Mouse (Mus musculus): ENCODE data around the gene Kcnh4. TPM values are rescaled to one million over a fixed set of nuclear protein-coding genes. Genes with fewer than 3 reads are reported as not detected.

Gene Kcnh4
- polyA plus RNA-seq, 1 experiment from 2014 or later = 0.64 TPM

DNA sequence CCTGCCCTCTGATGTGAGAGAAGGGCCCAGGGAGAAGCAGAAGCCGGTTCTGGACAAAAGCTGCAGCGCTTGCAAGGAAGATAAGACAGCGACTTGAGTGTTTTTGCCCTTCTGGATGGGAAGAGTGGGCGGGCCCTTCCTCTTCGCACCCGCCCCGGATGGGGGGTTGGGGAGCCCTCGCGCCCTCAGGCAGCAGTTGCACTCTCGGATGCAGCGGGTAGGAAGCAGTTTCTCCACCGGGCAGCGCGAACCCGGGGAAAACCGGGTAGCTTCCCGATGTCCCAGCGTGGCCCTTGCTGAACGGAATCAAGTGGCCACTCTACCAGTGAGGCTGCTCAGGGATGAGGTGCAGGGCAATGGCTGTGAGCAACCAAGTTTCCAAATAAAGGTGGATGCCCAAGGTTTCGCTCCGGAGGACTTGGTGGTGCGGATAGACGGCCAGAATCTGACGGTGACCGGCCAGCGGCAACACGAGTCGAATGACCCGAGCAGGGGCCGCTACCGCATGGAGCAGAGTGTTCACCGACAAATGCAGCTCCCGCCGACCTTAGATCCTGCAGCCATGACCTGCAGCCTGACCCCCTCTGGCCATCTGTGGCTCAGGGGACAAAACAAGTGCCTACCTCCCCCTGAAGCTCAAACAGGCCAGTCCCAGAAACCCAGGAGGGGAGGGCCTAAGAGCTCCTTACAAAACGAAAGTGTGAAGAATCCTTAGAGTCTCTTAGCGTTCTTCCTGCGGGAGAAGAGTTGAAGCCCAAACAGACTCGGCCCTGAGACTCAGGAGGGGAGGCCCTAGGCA is 45.8 kb downstream of the Kcnh4 start, which contains the start of gene Hspb9:
Gene Hspb9, plus strand, starts transcription at position 116 of the 799 bp plus-strand sequence.
- H3K27me3 ChIP-seq (replicated peaks; ENCODE audit: control insufficient read depth, insufficient read depth, low read length) = no peaks in the 10 kb centered on the region
- H3K4me2 ChIP-seq (ENCODE audit: low read depth, low read length) = peak within 1 kb of the TSS; percentile 73
- H3K4me3 ChIP-seq (ENCODE audit: low read depth, low read length) = peak within 1 kb of the TSS; percentile 99
- DNase-seq (ENCODE audit: low spot score) (peak; percentile 79), ATAC-seq (ENCODE audit: low read depth) (no peak)
- H3K4me1 ChIP-seq (ENCODE audit: control insufficient read depth, insufficient read depth, low read length) = peaks cover 26% of the 10 kb centered on the region
- 9% methylated on average over 38 of the region's 38 CpGs for WGBS
- H3K36me3 ChIP-seq (ENCODE audit: control insufficient read depth, insufficient read depth, low read length) = peaks cover 54% of the 10 kb centered on the region
- H3K9ac ChIP-seq (ENCODE audit: low read depth, low read length) = peak within 1 kb of the TSS; percentile 59
- H3K9me3 ChIP-seq (ENCODE audit: control insufficient read depth, low read length) = no peaks in the 10 kb centered on the region
- H3K27ac ChIP-seq (replicated peaks; ENCODE audit: low read depth, low read length) = peak within 1 kb of the TSS; percentile 22

DNA sequence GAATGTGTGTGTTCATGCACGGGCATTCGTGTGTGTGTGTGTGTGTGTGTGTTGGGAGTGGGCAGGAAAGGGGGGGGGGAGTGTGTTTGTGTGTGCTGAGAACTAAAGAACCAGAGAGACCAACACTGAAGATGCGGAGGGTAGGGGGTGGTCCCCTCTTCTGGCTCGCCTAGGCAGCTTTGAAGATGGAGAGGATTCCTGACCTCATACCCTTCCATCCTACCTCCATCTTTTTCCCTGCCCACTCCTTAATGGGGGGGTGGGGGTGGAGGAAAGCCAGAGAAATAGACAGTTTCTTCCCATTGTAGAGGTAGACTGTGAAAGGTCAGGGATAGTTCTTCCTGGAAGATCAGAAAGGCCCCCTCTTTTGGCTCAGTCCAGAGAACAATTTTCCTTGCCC is 46.6 kb downstream of the Kcnh4 start:
- Histone ChIP-seq H3K36me3 (ENCODE audit: control insufficient read depth, insufficient read depth, low read length) (peaks cover 54% of the 10 kb centered on the region), H3K9ac (ENCODE audit: low read depth, low read length) (peak overlapping the region; percentile 59; the same call in 1 of the 2 replicates), H3K4me2 (ENCODE audit: low read depth, low read length) (peak overlapping the region; percentile 73), H3K9me3 (ENCODE audit: control insufficient read depth, low read length) (no peaks in the 10 kb centered on the region), H3K4me1 (ENCODE audit: control insufficient read depth, insufficient read depth, low read length) (peaks cover 26% of the 10 kb centered on the region), H3K27me3 (replicated peaks; ENCODE audit: control insufficient read depth, insufficient read depth, low read length) (no peaks in the 10 kb centered on the region), H3K27ac (replicated peaks; ENCODE audit: low read depth, low read length) (0 out of 2 replicates have a peak overlapping the region, but pooled peaks have one; percentile 22), H3K4me3 (ENCODE audit: low read depth, low read length) (peak overlapping the region; percentile 23; the same call in 1 of the 2 replicates)
- ATAC-seq (ENCODE audit: low read depth) (no peak), DNase-seq (ENCODE audit: low spot score) (no peak)
- 56% methylated on average over 4 of the region's 4 CpGs for WGBS

DNA sequence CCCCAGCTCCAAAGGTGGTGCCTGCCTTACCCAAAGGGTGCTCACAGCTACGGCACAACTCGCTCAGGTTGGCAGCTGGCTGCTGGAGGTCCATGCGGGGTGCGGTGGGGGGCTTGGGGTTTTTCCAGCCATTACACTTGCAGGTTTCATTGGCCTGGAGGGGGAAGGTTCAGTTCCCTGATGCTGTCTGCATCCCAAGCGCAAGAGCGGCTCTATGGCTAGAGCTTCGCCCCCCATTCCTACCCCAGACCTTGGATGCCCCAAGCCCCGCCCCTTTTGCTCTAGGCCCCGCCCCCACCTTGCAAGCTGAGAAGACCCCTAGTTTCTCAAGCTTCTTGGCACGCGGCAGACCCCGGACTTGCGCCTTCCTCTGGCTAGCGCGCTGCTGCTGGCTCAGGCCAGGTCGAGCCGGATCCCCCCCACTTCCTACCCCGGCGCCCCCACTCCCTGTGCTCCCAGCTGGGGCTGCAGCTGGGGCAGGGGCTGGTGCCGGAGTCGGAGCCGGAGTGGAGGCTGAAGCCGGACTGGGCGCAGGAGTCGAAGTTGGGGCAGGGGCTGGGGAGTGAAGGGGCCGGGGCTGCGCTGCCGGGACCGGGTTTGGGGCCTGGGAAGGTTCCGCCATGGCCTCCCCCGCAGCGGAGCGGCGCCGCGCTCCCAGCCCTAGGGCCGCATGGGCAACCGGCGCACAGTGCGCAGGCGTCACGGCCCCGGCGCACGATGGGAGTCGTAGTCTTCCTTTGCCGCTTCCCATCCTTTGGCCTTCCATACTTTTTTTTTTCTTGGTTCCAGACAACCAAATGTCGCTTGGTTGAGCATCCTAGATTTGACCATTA is 47.7 kb downstream of the Kcnh4 start, which contains the start of gene Kat2a:
Gene Kat2a, minus strand, starts transcription at position 683 of the 833 bp plus-strand sequence.
- DNase-seq (ENCODE audit: low spot score) (peak; percentile 94), ATAC-seq (ENCODE audit: low read depth) (peak; percentile 94)
- Histone ChIP-seq H3K9me3 (ENCODE audit: control insufficient read depth, low read length) (no peaks in the 10 kb centered on the region), H3K4me3 (ENCODE audit: low read depth, low read length) (peak within 1 kb of the TSS; percentile 99), H3K9ac (ENCODE audit: low read depth, low read length) (peak within 1 kb of the TSS; percentile 96), H3K27me3 (replicated peaks; ENCODE audit: control insufficient read depth, insufficient read depth, low read length) (no peaks in the 10 kb centered on the region), H3K4me1 (ENCODE audit: control insufficient read depth, insufficient read depth, low read length) (peaks cover 26% of the 10 kb centered on the region), H3K36me3 (ENCODE audit: control insufficient read depth, insufficient read depth, low read length) (peaks cover 55% of the 10 kb centered on the region), H3K4me2 (ENCODE audit: low read depth, low read length) (peak within 1 kb of the TSS; percentile 73), H3K27ac (replicated peaks; ENCODE audit: low read depth, low read length) (peak within 1 kb of the TSS; percentile 76)
- WGBS = 1% methylated on average over 30 of the region's 48 CpGs

DNA sequence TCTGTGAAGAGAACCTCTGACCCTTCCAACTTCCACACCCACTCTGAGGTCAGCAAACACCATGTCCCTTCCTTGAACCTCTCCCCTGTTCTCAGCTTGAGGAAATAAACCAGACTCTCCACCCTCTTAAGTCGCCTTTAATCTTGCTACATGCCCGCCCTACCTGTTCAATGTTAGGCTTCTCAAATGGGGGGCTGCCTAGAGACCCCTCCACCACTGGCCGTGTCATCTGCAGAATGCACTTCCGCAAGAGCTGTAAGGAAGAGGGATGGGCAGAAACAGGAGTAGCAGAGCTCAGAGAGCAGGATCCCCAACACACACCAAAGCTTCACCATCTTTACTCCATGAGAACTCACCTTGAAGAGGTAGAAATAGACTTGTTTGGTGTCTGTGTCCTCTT is 48.8 kb downstream of the Kcnh4 start:
- Histone ChIP-seq H3K27ac (replicated peaks; ENCODE audit: low read depth, low read length) (no peak overlapping the region), H3K4me3 (ENCODE audit: low read depth, low read length) (no peak overlapping the region), H3K4me2 (ENCODE audit: low read depth, low read length) (peak overlapping the region; percentile 73; the same call in 1 of the 2 replicates), H3K4me1 (ENCODE audit: control insufficient read depth, insufficient read depth, low read length) (peaks cover 26% of the 10 kb centered on the region), H3K9me3 (ENCODE audit: control insufficient read depth, low read length) (no peaks in the 10 kb centered on the region), H3K27me3 (replicated peaks; ENCODE audit: control insufficient read depth, insufficient read depth, low read length) (no peaks in the 10 kb centered on the region), H3K36me3 (ENCODE audit: control insufficient read depth, insufficient read depth, low read length) (peaks cover 55% of the 10 kb centered on the region), H3K9ac (ENCODE audit: low read depth, low read length) (no peak overlapping the region)
- no peak for DNase-seq (ENCODE audit: low spot score)
- ATAC-seq (ENCODE audit: low read depth) = no peak
- 88% methylated on average over 4 of the region's 4 CpGs for WGBS

DNA sequence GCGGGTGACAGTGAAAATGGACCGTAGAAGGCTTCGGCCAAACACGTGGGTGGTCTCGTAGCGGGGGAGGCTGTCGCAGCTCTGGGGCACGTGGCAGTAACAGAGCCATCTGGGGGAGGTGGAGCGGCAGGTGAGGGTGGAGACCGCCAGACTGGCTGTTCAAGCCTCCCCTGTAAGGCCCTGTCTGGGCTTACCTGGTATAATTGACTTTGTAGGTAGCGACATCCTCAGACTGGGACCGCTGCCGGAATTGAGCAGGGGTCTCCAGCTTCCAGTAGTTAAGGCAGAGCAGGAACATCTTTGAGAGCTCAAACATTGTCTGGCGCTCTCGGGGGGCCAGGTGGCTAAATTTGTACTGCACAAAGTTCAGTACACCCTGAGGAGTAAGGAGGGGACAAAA is 49.2 kb downstream of the Kcnh4 start:
- no peak overlapping the region for H3K4me2 ChIP-seq (ENCODE audit: low read depth, low read length)
- no peaks in the 10 kb centered on the region for H3K27me3 ChIP-seq (replicated peaks; ENCODE audit: control insufficient read depth, insufficient read depth, low read length)
- H3K4me3 ChIP-seq (ENCODE audit: low read depth, low read length) = no peak overlapping the region
- no peaks in the 10 kb centered on the region for H3K9me3 ChIP-seq (ENCODE audit: control insufficient read depth, low read length)
- no peak for DNase-seq (ENCODE audit: low spot score)
- H3K9ac ChIP-seq (ENCODE audit: low read depth, low read length) = no peak overlapping the region
- no peak overlapping the region for H3K27ac ChIP-seq (replicated peaks; ENCODE audit: low read depth, low read length)
- peaks cover 55% of the 10 kb centered on the region for H3K36me3 ChIP-seq (ENCODE audit: control insufficient read depth, insufficient read depth, low read length)
- H3K4me1 ChIP-seq (ENCODE audit: control insufficient read depth, insufficient read depth, low read length) = peaks cover 26% of the 10 kb centered on the region
- ATAC-seq (ENCODE audit: low read depth) = no peak
- WGBS = 90% methylated on average over 15 of the region's 15 CpGs

DNA sequence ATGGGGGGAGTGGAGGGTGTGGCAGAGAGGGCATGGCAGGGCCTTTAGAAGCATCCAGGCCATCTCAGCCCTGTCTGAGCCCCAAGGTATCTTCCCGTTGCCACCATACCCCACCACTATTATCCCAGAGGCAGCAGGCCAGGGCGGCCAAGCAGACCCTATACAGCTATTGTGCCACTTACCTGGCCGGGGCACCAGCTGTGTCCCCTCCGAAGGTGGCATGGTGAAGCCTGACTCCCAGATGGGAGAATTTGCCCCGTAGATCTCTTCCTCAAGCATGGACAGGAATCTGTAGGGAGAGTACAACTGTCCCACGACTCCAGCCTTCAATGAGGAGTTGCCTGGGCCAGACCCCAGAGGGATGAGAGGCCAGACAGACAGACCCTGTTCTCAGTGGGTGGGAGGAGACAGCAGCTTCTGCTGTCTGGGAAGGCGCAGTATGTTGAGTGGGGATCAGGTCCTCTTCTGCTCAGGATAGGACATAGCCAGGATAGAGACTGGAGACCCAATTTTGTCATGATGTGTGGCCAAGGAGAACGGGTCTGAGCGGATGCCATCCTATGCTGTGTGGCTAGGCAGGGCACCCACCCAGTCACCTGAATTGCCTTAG is 50.4 kb downstream of the Kcnh4 start:
- 87% methylated on average over 9 of the region's 9 CpGs for WGBS
- Histone ChIP-seq H3K4me1 (ENCODE audit: control insufficient read depth, insufficient read depth, low read length) (peaks cover 25% of the 10 kb centered on the region), H3K9me3 (ENCODE audit: control insufficient read depth, low read length) (no peaks in the 10 kb centered on the region), H3K9ac (ENCODE audit: low read depth, low read length) (no peak overlapping the region), H3K27ac (replicated peaks; ENCODE audit: low read depth, low read length) (no peak overlapping the region), H3K4me2 (ENCODE audit: low read depth, low read length) (no peak overlapping the region), H3K36me3 (ENCODE audit: control insufficient read depth, insufficient read depth, low read length) (peaks cover 63% of the 10 kb centered on the region), H3K4me3 (ENCODE audit: low read depth, low read length) (no peak overlapping the region), H3K27me3 (replicated peaks; ENCODE audit: control insufficient read depth, insufficient read depth, low read length) (no peaks in the 10 kb centered on the region)
- no peak for ATAC-seq (ENCODE audit: low read depth)
- DNase-seq (ENCODE audit: low spot score) = no peak

DNA sequence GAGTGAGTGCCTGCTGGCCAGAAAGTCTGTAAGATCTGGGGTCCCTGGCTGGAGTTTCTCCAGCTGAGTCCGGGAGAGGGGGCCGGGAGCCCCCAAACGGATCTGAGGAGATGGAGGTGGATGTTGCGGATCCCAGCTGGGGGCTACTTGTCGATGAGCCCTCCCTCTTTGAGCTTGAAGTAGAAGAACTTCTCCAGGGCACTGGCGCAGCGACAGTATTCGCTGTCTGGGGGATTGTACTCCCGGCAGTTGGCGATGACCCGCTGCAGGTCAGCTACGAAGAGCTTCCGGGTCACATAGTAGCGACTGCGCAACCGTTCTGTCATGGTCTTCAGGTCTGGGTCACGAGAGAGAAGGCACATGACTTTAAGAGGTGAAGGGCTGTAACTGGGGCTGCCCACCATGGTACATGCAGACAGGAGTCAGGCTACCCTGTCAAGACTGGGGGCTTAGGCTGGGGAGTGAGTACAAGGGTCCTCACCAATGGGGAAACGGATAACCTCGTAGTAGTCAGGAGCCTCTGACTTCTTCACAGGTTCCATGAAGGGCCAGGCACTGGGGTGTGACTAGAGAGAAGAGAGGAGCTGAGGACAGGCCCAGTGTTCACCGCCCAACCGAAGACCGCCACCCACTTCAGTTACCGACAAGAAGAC is 54.5 kb downstream of the Kcnh4 start:
- DNase-seq (ENCODE audit: low spot score) (no peak), ATAC-seq (ENCODE audit: low read depth) (no peak)
- Histone ChIP-seq H3K27me3 (replicated peaks; ENCODE audit: control insufficient read depth, insufficient read depth, low read length) (no peaks in the 10 kb centered on the region), H3K4me3 (ENCODE audit: low read depth, low read length) (no peak overlapping the region), H3K9ac (ENCODE audit: low read depth, low read length) (no peak overlapping the region), H3K9me3 (ENCODE audit: control insufficient read depth, low read length) (no peaks in the 10 kb centered on the region), H3K4me1 (ENCODE audit: control insufficient read depth, insufficient read depth, low read length) (0 out of 2 replicates have a peak, but pooled peaks cover 3% of the 10 kb centered on the region), H3K27ac (replicated peaks; ENCODE audit: low read depth, low read length) (no peak overlapping the region), H3K4me2 (ENCODE audit: low read depth, low read length) (no peak overlapping the region), H3K36me3 (ENCODE audit: control insufficient read depth, insufficient read depth, low read length) (peaks cover 59% of the 10 kb centered on the region)
- 87% methylated on average over 23 of the region's 23 CpGs for WGBS
